Mouse (Mus musculus) 416B (cell line): Measurements from ENCODE around the gene Ptgs1.

ENCODE experiments used
- DNase-seq: peaks from one replicate; pipeline ENCODE4 v3.0.0; 2011; ENCODE audit warnings: low read depth

Ptgs1 gene

GRCm38 (mm10) chr2:36251156-36251555 is 20.9 kb downstream of the Ptgs1 start:
- DNase-seq: no peak

GRCm38 (mm10) chr2:36252505-36252904 is 22.3 kb downstream of the Ptgs1 start:
- DNase-seq: no peak

- DNase-seq: peak; percentile 57
Measured at GRCm38 (mm10) chr2:36254445-36254844, 24.2 kb downstream of the Ptgs1 start.

- DNase-seq: no peak
Measured at GRCm38 (mm10) chr2:36256931-36257330, 26.7 kb downstream of the Ptgs1 start.

GRCm38 (mm10) chr2:36259382-36259781 is 29.2 kb downstream of the Ptgs1 start:
- DNase-seq: peak; percentile 93

- peak; percentile 24 for DNase-seq
Measured at GRCm38 (mm10) chr2:36259798-36260540, 29.7 kb downstream of the Ptgs1 start.

- no peak for DNase-seq
Measured at GRCm38 (mm10) chr2:36262025-36262424, 31.8 kb downstream of the Ptgs1 start.

- DNase-seq: no peak
Measured at GRCm38 (mm10) chr2:36269458-36269857, 39.2 kb downstream of the Ptgs1 start.

GRCm38 (mm10) chr2:36270186-36270585 is 40.0 kb downstream of the Ptgs1 start:
- DNase-seq: no peak

- DNase-seq: no peak
Measured at GRCm38 (mm10) chr2:36271085-36271484, 40.9 kb downstream of the Ptgs1 start.

- DNase-seq: peak; percentile 69
Measured at GRCm38 (mm10) chr2:36272288-36272950, 42.2 kb downstream of the Ptgs1 start.

- DNase-seq: peak; percentile 89
Measured at GRCm38 (mm10) chr2:36276454-36276853, 46.2 kb downstream of the Ptgs1 start.

- DNase-seq: peak; percentile 99
Measured at GRCm38 (mm10) chr2:36278760-36279159, 48.5 kb downstream of the Ptgs1 start.

- DNase-seq: peak; percentile 62
Measured at GRCm38 (mm10) chr2:36281138-36281537, 50.9 kb downstream of the Ptgs1 start.

- DNase-seq: no peak
Measured at GRCm38 (mm10) chr2:36282301-36282700, 52.1 kb downstream of the Ptgs1 start.
